Mouse (Mus musculus) midbrain, embryonic 12.5 days (tissue): ENCODE data around the gene Hormad2. TPM values are rescaled to one million over a fixed set of nuclear protein-coding genes. Genes with fewer than 3 reads are reported as not detected.

Experiments
- ATAC-seq: fragments of 200-750 bp; cut with Nextera tagmentation; 2 replicates; pipeline ENCODE4 v1.8.0; 2017; ENCODE audit warnings: low read depth, moderate TSS enrichment, moderate library complexity; ENCODE audit not compliant: low FRiP score
- H3K27ac ChIP-seq: fragments of 300-500 bp; sonication (generic); replicated peaks from 2 replicates; pipeline ENCODE4 v1.5.1; 2016; ENCODE audit warnings: mild to moderate bottlenecking
- H3K27me3 ChIP-seq: fragments of 300-500 bp; sonication (generic); 2 replicates; pipeline ENCODE4 v1.6.1; 2016; ENCODE audit warnings: mild to moderate bottlenecking
- H3K36me3 ChIP-seq: fragments of 300-500 bp; sonication (generic); 2 replicates; pipeline ENCODE4 v1.6.1; 2016
- H3K4me1 ChIP-seq: fragments of 300-500 bp; sonication (generic); 2 replicates; pipeline ENCODE4 v1.6.1; 2016
- H3K4me2 ChIP-seq: fragments of 300-500 bp; sonication (generic); replicated peaks from 2 replicates; pipeline ENCODE4 v1.6.1; 2016; ENCODE audit warnings: mild to moderate bottlenecking, moderate library complexity
- H3K4me3 ChIP-seq: fragments of 300-500 bp; sonication (generic); 2 replicates; pipeline ENCODE4 v1.5.1; 2016; ENCODE audit warnings: mild to moderate bottlenecking
- H3K9ac ChIP-seq: fragments of 300-500 bp; sonication (generic); replicated peaks from 2 replicates; pipeline ENCODE4 v1.6.1; 2016; ENCODE audit warnings: mild to moderate bottlenecking, moderate library complexity
- H3K9me3 ChIP-seq: fragments of 300-500 bp; sonication (generic); 2 replicates; pipeline ENCODE4 v1.6.1; 2016; ENCODE audit warnings: mild to moderate bottlenecking
- WGBS: fragments of 180-500 bp; shearing (Covaris S2); methylation state at CpG from one replicate; pipeline ENCODE4 v1.1.7; 2016; 5-methylcytosine and 5-hydroxymethylcytosine counted together
- polyA plus RNA-seq: library from polyadenylated mRNA; unstranded; fragments of >200 nt; fragmentation: Nextera tagmentation; extraction: Ambion mirVana; gene quantifications from 2 replicates; pipeline ENCODE4 v1.2.1, GENCODE M21; 2016

Hormad2 gene
- polyA plus RNA-seq, 1 experiment from 2014 or later, result not detected

DNA sequence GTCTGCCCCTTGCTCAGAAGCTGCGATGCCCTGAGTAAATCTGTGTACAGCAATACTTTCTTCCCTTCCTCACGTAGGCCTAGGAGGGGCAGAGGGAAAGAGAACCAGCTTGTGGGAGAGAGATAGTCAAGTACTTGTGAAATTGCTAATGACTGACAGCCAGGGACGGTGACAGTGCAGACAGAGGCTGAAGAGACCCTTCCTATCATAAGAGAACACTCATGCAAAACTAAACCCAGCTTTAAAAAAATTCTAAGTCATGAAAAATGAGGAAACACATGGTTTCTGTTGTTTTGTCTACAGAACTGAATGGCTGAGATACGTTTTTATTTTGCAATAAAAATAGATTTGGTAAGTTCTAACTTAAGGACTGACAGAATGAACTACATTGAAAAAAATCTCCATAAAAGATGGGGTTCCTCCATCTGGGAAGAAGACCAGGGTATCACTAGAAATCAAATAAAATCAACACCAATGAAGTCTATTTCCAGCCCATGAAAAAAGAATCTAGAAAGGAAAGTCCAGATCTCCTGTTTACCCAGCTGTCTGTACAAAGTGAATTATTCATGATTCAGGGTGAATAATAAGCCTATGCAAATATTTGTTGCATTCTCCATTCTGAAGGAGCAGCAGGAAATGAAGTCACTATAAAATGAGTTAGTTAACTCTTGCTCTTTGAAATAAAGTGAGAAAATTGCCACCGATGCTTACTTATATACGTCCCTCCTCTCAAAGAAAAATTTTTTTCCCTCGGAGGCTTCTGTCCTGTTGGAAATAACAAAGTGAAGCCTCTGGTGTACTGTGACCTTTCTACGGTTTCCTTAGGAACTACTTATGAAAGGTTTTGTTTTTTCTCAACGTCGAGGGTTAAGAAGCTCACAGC is 104.9 kb downstream of the Hormad2 start:
- 60% methylated on average over 10 of the region's 10 CpGs for WGBS
- no peak for ATAC-seq
- Histone ChIP-seq H3K4me3 (no peak overlapping the region), H3K9me3 (no peaks in the 10 kb centered on the region), H3K36me3 (no peaks in the 10 kb centered on the region), H3K9ac (no peak overlapping the region), H3K27me3 (no peaks in the 10 kb centered on the region), H3K27ac (peak overlapping the region; percentile 54; the same call in 1 of the 2 replicates), H3K4me1 (no peaks in the 10 kb centered on the region), H3K4me2 (no peak overlapping the region)

DNA sequence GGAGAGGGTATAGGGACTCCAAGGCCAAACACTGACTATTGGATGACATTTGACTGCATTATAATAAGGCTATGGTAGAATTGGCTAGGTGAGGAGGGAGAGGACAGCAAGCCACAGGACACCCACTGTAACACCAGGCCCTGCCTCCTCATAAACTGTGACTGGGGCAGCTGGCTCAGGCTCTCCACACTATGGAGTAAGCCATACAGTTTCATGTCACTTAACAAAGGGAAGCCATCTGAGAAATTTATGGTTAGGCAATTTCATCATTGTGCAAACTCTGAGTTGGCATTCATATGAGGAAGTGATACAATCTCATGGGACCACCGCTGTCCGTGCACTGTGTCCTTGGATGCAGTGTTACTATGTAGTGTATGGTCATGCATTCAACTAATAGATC is 107.9 kb downstream of the Hormad2 start:
- Histone ChIP-seq H3K9ac (no peak overlapping the region), H3K4me1 (no peaks in the 10 kb centered on the region), H3K9me3 (no peaks in the 10 kb centered on the region), H3K36me3 (no peaks in the 10 kb centered on the region), H3K27me3 (no peaks in the 10 kb centered on the region), H3K4me3 (no peak overlapping the region), H3K4me2 (no peak overlapping the region), H3K27ac (no peak overlapping the region)
- no peak for ATAC-seq
- 91% methylated on average over 2 of the region's 2 CpGs for WGBS

DNA sequence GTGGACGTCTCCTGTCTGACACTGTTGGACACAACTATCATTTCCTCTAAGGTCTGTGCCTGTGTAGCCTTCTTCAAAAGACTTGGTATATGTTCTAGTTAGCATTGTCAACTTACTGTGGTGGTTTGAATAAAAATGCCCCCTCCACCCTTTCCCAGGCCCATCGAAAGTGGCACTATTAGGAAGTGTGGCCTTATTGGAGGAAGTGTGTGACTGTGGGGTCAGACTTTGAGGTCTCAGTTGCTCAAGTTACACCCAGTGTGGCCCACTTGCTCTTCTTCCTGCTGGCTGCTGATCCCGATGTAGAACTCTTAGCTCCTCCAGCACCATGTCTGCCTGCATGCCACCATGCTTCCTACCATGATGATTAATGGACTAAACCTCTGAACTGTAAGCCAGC is 112.7 kb downstream of the Hormad2 start:
- 86% methylated on average over 3 of the region's 3 CpGs for WGBS

DNA sequence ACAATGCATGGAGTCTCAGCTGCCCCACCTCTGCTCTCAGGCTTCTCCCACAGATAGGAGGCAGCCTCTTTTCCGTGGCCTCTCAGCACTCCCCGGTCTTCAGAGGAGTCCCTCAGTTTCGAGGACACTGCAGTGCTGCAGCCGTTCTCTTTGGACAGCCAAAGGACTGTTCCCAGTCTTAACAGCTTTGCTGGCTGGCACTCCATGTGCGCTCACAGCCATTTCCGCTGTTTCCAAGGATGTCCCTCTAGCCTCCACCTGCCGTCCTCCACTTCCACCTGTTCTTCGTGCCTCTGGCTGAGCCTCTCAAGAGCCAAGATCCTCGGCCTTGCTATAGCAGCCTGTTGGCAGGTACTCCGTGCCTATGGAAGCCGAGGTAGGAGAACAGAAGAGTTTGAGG is 117.4 kb downstream of the Hormad2 start:
- Histone ChIP-seq H3K4me1 (no peaks in the 10 kb centered on the region), H3K9ac (no peak overlapping the region), H3K36me3 (no peaks in the 10 kb centered on the region), H3K27ac (no peak overlapping the region), H3K27me3 (0 out of 2 replicates have a peak, but pooled peaks cover 3% of the 10 kb centered on the region), H3K9me3 (no peaks in the 10 kb centered on the region), H3K4me2 (no peak overlapping the region), H3K4me3 (no peak overlapping the region)
- 66% methylated on average over 11 of the region's 11 CpGs for WGBS
- ATAC-seq, result no peak

More for the DNA sequence above, 112.7 kb downstream of the Hormad2 start:
- no peak overlapping the region for H3K4me3 ChIP-seq
- H3K4me2 ChIP-seq, result no peak overlapping the region
- no peaks in the 10 kb centered on the region for H3K4me1 ChIP-seq
- no peaks in the 10 kb centered on the region for H3K36me3 ChIP-seq
- ATAC-seq, result no peak
- no peak overlapping the region for H3K9ac ChIP-seq
- H3K9me3 ChIP-seq, result no peaks in the 10 kb centered on the region
- H3K27ac ChIP-seq, result no peak overlapping the region
- no peaks in the 10 kb centered on the region for H3K27me3 ChIP-seq

DNA sequence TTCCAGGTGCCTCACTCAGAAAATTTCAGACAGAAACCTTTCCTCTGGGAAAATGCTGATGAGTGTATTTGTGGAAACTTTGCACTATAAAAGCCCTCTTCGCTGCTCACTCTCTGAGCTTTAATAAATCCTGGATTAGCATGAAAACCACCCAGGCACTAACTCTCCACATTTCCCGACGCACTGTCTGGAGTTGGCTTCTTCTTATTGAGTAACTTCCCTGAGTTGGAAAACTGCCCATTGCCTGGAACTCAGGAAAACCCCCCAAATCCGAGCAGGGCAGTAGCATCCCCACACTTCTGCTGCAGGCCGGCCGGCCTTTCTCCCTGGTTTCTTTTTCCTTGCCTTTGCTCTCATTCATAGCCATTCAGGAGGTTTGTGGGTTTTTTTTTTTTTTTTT is 118.0 kb downstream of the Hormad2 start:
- WGBS, result 28% methylated on average over 6 of the region's 6 CpGs
- ATAC-seq, result no peak
- H3K4me1 ChIP-seq, result no peaks in the 10 kb centered on the region

DNA sequence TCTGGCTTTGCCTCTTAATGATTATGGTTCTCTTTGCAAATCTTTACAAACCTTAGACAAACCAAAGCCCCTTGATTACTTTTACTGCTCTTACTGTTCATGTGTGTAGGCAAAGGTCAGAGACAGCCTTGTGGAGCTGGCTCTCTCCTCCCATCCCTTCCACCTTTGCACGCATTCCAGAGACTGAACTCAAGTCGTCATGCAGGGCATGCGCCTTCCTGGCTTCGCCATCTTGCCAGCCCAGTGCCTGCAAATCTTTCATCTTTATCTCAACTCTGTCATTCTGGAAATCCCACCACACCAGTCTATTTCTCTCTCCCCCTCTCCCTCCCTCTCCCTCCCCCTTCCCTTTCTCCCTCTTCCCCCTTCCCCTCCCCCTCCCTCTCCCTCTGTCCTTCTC is 120.0 kb downstream of the Hormad2 start:
- WGBS, result 58% methylated on average over 4 of the region's 4 CpGs
- Histone ChIP-seq H3K4me3 (no peak overlapping the region), H3K9ac (no peak overlapping the region), H3K36me3 (no peaks in the 10 kb centered on the region), H3K4me1 (no peaks in the 10 kb centered on the region), H3K27me3 (peaks cover 3% of the 10 kb centered on the region), H3K4me2 (no peak overlapping the region), H3K9me3 (no peaks in the 10 kb centered on the region), H3K27ac (no peak overlapping the region)
- ATAC-seq, result no peak

More for the DNA sequence above, 118.0 kb downstream of the Hormad2 start:
- no peak overlapping the region for H3K9ac ChIP-seq
- H3K27ac ChIP-seq, result no peak overlapping the region
- no peaks in the 10 kb centered on the region for H3K9me3 ChIP-seq
- H3K4me2 ChIP-seq, result no peak overlapping the region
- 0 out of 2 replicates have a peak, but pooled peaks cover 3% of the 10 kb centered on the region for H3K27me3 ChIP-seq
- H3K36me3 ChIP-seq, result no peaks in the 10 kb centered on the region
- no peak overlapping the region for H3K4me3 ChIP-seq

DNA sequence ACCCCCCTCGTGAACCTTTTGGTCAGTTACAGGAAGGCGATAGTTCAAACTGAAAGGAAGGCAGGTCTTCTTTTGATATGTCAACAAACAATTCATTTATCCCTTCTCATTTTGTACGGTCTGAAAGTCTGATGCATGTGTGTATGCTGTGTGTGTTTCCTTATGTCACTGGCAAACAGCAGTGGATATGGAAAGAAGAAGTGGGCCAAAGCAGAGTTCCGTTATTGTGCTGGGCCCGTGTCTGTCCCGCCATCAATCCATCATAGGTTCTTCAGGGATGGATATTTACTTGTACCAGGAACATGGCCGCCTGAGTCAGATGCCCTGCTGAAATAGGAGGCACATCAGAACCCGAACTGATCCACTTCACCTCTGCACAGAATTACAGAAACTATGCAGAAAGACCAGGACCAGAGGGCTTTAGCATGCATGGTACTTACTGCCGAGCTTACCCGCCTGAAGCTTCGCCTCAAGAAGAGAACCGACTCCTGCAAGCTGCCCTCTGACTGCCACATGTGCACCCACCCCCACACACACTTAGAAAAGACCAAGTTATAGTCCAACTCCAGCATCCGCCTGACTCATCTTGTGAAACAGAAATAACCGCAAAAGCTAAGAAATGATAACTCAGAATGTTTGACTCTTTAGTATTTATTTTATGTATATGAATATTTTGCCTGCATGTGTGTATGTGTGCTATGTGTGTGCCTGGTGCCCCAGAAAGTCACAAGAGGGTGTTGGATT is 121.5 kb downstream of the Hormad2 start:
- no peak overlapping the region for H3K4me3 ChIP-seq
- H3K4me2 ChIP-seq, result no peak overlapping the region
- H3K27ac ChIP-seq, result no peak overlapping the region
- H3K9ac ChIP-seq, result no peak overlapping the region
- H3K9me3 ChIP-seq, result no peaks in the 10 kb centered on the region
- no peak for ATAC-seq
- 91% methylated on average over 14 of the region's 14 CpGs for WGBS
- H3K4me1 ChIP-seq, result no peaks in the 10 kb centered on the region
- H3K27me3 ChIP-seq, result peaks cover 6% of the 10 kb centered on the region
- no peaks in the 10 kb centered on the region for H3K36me3 ChIP-seq

DNA sequence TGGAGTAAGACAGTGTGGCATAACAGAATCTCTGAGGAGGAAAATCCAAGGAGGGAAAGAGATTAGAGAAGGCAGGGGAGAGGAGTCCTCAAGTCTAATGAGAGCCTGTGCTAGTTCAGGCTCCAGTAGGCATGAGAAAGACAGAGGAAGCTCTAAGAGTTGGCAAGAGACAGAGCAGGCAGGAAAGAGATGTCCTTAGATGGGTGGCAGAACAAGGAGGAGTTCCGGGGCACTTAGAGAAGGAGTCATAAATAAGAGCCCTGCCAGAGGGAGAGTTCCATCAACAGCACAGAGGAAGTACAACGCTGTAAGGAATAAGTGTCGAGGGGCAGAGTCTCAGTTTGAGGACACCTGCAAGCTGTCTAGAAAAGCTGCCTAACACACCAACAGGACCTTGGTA is 122.9 kb downstream of the Hormad2 start:
- H3K36me3 ChIP-seq, result no peaks in the 10 kb centered on the region
- H3K27ac ChIP-seq, result no peak overlapping the region
- H3K27me3 ChIP-seq, result peaks cover 10% of the 10 kb centered on the region
- ATAC-seq, result no peak
- H3K4me3 ChIP-seq, result no peak overlapping the region
- H3K9me3 ChIP-seq, result no peaks in the 10 kb centered on the region
- H3K4me2 ChIP-seq, result no peak overlapping the region
- 82% methylated on average over 3 of the region's 3 CpGs for WGBS
- no peak overlapping the region for H3K9ac ChIP-seq
- no peaks in the 10 kb centered on the region for H3K4me1 ChIP-seq

DNA sequence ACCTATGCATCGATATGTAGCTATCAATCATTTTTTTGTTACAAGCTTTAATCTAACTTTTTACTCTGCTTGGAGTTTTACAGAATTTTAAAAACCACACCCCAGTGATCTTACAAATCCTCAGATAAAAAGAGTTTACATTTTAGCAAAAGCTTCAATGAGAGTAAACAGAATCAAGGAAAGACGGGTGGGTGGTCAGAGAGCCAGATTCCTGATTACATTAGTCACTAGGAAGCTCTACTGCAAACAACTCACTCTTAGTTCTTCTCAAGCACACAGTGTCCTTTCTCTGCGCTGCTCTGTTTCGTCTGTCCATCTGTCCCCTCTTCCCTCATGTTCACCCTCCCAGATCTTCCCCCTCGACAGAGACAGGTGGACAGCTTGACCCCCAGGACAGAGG is 123.6 kb downstream of the Hormad2 start:
- no peak overlapping the region for H3K4me3 ChIP-seq
- no peak overlapping the region for H3K27ac ChIP-seq
- H3K4me2 ChIP-seq, result no peak overlapping the region
- H3K36me3 ChIP-seq, result no peaks in the 10 kb centered on the region
- 66% methylated on average over 5 of the region's 5 CpGs for WGBS
- H3K9me3 ChIP-seq, result no peaks in the 10 kb centered on the region
- H3K27me3 ChIP-seq, result peaks cover 11% of the 10 kb centered on the region
- no peaks in the 10 kb centered on the region for H3K4me1 ChIP-seq
- H3K9ac ChIP-seq, result no peak overlapping the region
- ATAC-seq, result no peak

DNA sequence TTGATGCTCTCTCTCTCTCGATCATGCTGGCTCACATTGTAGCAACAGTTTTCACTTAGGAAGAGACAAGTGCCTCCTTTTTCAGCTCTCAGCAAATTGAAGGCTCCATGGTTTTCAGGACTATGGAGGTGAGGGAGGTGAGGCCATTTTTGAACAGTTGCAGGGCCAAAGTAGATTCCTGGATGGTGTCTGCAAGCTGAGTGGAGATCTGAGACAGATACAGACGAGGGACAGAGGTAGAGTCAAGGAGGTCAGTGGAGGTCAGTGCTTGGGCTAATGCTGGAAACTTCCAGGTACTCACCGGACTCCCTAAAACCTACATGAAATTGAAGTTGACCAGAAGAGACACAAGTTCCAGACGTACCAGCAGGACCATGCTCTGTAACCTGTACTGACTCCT is 128.7 kb downstream of the Hormad2 start:
- no peak overlapping the region for H3K27ac ChIP-seq
- peaks cover 15% of the 10 kb centered on the region; the same call in 1 of the 2 replicates for H3K4me1 ChIP-seq
- no peak overlapping the region for H3K4me2 ChIP-seq
- 81% methylated on average over 4 of the region's 4 CpGs for WGBS
- no peaks in the 10 kb centered on the region for H3K9me3 ChIP-seq
- no peak overlapping the region for H3K9ac ChIP-seq
- no peak for ATAC-seq
- peaks cover 14% of the 10 kb centered on the region for H3K27me3 ChIP-seq
- H3K36me3 ChIP-seq, result no peaks in the 10 kb centered on the region
- no peak overlapping the region for H3K4me3 ChIP-seq

DNA sequence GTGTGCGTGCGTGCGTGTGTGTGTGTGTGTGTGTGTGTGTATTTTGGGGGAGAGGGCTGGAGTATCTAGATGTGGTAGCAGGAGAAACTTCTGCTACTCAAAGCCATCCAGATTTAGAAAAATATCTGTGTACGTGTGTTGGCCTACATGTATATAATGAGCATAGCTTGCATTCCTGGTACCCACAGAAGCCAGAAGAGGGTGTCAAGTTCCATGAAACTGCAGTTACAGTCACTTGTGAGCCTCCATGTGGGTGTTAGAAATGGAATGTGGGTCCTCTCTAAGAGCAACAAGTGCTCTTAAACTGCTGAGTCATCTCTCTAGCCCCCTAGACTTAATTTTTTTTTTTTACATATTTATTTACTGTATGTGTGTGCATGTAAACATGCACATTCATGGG is 130.6 kb downstream of the Hormad2 start:
- Histone ChIP-seq H3K9me3 (no peaks in the 10 kb centered on the region), H3K27me3 (peaks cover 14% of the 10 kb centered on the region; the same call in 1 of the 2 replicates), H3K27ac (no peak overlapping the region), H3K4me3 (no peak overlapping the region), H3K4me1 (peaks cover 15% of the 10 kb centered on the region; the same call in 1 of the 2 replicates), H3K4me2 (no peak overlapping the region), H3K36me3 (no peaks in the 10 kb centered on the region), H3K9ac (no peak overlapping the region)
- 94% methylated on average over 4 of the region's 4 CpGs for WGBS
- no peak for ATAC-seq

DNA sequence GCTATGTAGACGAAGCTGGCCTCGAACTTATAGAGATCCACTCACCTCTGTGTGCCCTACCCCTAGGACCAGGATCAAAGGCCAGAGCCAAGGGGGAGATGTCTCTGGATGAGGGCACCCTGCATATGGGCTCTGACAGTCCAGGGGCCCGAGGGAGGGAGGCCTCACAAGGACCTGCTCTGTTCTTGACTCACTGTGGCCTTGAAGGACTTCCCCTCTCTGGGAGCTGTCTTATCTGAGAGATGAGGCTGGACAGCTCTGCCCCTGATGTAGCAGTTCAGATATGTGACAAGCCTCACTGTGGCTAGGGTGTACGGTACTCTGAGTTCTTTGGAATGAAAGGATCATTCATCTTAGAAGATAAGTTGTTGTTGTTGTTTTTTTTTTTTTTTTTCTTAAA is 131.3 kb downstream of the Hormad2 start:
- Histone ChIP-seq H3K9ac (no peak overlapping the region), H3K4me3 (no peak overlapping the region), H3K9me3 (no peaks in the 10 kb centered on the region), H3K27me3 (peaks cover 11% of the 10 kb centered on the region; the same call in 1 of the 2 replicates), H3K4me2 (no peak overlapping the region), H3K4me1 (peaks cover 15% of the 10 kb centered on the region; the same call in 1 of the 2 replicates), H3K27ac (no peak overlapping the region), H3K36me3 (no peaks in the 10 kb centered on the region)
- 93% methylated on average over 4 of the region's 4 CpGs for WGBS
- no peak for ATAC-seq
